Mouse (Mus musculus): ENCODE results near the gene Far2. TPM values are rescaled to one million over a fixed set of nuclear protein-coding genes. Genes with fewer than 3 reads are reported as not detected.
A peak's percentile ranks its signal among the peaks of the same experiment; 100 is the strongest.

The Far2 gene
- polyA plus RNA-seq, 1 experiment from 2014 or later = 1.6 TPM

DNA sequence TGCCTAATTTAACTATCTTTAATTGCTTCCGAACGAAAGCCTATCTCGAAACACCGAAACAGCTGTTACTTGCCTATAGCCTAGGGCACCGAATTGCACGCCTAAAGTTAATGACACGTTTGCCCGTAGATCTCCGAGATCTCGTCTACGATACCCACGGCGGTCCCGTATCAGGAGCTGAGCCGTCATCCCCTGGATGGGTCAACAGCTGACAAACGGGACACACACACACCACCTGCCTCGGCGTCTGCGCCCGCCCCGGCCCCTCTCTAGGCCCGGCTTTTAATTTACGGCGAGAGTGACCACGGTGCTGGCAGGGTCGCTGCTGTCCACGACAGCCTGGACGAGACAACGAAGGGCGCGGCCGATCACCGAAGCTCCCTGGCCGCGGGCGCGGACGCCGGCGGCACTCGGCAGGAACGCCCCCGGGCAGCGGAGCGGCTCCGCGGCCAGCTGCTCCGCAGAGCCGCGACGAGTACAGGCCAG lies 164.4 kb downstream of the Far2 start:
- Histone ChIP-seq H3K36me3 (no peaks in the 10 kb centered on the region; the same call in 1 of the 2 replicates), H3K4me1 (peaks cover 10% of the 10 kb centered on the region; the same call in 1 of the 2 replicates), H3K27me3 (ENCODE audit: insufficient read depth, poor library complexity, severe bottlenecking) (no peaks in the 10 kb centered on the region), H3K27ac (peak overlapping the region; percentile 97), H3K9me3 (no peaks in the 10 kb centered on the region), H3K4me3 (peak overlapping the region; percentile 82)
- 1% methylated on average over 51 of the region's 51 CpGs for WGBS
- DNase-seq (ENCODE audit: low spot score) = no peak

GRCm38 (mm10) chr6:148211897-148212680 lies 165.0 kb downstream of the Far2 start, which contains the start of gene Ergic2:
Ergic2 (minus strand) TSS chr6:148212374.
- WGBS = under 1% methylated on average over 61 of the region's 61 CpGs
- H3K36me3 ChIP-seq = no peaks in the 10 kb centered on the region; the same call in 1 of the 2 replicates
- peak; percentile 99 for DNase-seq (ENCODE audit: low spot score)
- H3K27me3 ChIP-seq (ENCODE audit: insufficient read depth, poor library complexity, severe bottlenecking) = no peaks in the 10 kb centered on the region
- H3K4me1 ChIP-seq = peaks cover 10% of the 10 kb centered on the region; the same call in 1 of the 2 replicates
- no peaks in the 10 kb centered on the region for H3K9me3 ChIP-seq
- peak within 1 kb of the TSS; percentile 97 for H3K27ac ChIP-seq
- peak within 1 kb of the TSS; percentile 82 for H3K4me3 ChIP-seq

DNA sequence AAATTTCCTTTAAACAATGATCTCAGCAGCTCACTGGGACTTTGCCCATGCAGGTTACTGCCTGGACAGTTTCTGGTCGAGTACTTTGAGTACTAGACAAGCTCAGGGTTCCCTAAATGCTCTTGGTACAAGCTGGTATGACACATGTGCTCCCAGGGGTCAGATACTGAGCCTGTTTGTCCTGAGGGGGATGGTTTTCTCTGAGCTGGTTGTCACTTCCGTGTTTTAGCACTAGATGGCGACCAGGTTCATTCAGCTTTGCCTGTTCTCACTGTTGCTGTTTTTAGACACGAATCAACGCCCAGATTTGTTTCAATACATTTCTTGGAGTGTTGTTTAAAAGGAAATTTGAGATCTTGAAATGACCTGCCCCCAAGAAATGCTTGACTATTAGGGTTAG lies 167.7 kb downstream of the Far2 start:
- H3K9me3 ChIP-seq = no peaks in the 10 kb centered on the region
- H3K4me3 ChIP-seq = no peak overlapping the region
- peaks cover 10% of the 10 kb centered on the region; the same call in 1 of the 2 replicates for H3K4me1 ChIP-seq
- DNase-seq (ENCODE audit: low spot score) = peak; percentile 80
- H3K36me3 ChIP-seq = no peaks in the 10 kb centered on the region; the same call in 1 of the 2 replicates
- 10% methylated on average over 5 of the region's 5 CpGs for WGBS
- H3K27me3 ChIP-seq (ENCODE audit: insufficient read depth, poor library complexity, severe bottlenecking) = no peaks in the 10 kb centered on the region
- no peak overlapping the region for H3K27ac ChIP-seq

DNA sequence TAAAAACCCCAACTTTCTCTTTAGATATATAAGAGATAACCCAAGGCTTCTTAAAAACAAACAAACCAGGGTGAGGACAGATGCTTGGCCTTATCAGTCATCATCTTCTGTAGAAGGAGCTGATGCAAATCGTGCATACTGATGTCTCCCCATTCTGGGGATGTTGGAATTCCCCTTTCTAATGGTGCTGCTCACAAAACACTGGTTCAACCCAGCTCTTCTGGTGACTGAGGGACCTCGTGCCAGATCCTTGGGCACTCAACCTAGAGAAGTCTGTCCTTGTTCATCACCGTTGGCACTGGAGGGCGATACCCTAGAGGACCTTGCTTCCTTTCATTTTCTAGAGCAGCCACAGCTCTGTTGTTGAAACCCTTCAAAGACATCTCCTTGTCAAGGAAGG lies 169.7 kb downstream of the Far2 start:
- Histone ChIP-seq H3K27ac (no peak overlapping the region), H3K36me3 (no peaks in the 10 kb centered on the region; the same call in 1 of the 2 replicates), H3K4me3 (no peak overlapping the region), H3K4me1 (peaks cover 10% of the 10 kb centered on the region; the same call in 1 of the 2 replicates), H3K9me3 (no peaks in the 10 kb centered on the region), H3K27me3 (ENCODE audit: insufficient read depth, poor library complexity, severe bottlenecking) (no peaks in the 10 kb centered on the region)
- DNase-seq (ENCODE audit: low spot score) = no peak
- WGBS = 86% methylated on average over 4 of the region's 4 CpGs

DNA sequence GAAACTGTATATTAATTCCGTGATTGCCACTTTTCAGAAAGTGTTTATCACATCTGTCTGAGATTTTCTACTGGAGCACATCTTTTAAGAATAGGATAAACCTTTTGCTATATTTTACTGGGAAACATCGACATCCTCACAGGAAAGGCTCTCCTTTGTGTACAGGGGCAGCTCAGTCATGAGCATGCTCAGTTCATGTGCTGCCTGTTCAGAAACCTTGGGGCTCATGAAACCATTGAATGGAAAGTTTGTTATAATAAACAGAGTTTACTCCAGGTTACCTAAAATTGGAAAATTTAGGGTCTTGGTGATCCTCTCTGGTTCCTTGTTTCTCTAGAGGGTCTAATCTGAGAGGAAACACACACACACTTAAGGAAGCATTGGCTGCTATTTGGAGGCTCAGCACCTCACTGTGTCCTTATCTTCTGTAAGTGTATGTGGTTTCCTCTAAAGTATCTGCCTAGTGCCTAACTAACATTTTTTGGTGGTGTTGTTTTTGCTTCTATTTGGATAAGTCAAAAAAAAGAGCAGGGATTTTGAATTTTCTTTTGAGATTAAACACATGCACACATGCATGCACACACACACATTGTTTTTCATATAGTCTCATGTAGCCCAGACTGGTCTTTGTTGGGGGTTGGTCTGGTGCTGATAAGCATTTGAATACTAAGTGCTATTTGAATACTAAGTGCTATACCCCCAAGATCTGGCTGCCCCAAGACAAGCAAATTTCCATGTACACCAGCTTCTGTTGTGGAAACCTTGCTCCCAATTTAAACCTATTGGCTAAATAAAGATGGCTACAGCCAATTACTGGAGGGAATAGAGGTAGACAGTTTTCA lies 171.4 kb downstream of the Far2 start:
- Histone ChIP-seq H3K9me3 (no peaks in the 10 kb centered on the region), H3K27ac (no peak overlapping the region), H3K4me3 (no peak overlapping the region), H3K4me1 (peaks cover 6% of the 10 kb centered on the region; the same call in 1 of the 2 replicates), H3K27me3 (ENCODE audit: insufficient read depth, poor library complexity, severe bottlenecking) (no peaks in the 10 kb centered on the region), H3K36me3 (no peaks in the 10 kb centered on the region; the same call in 1 of the 2 replicates)
- WGBS = 75% methylated on average over 2 of the region's 2 CpGs
- no peak for DNase-seq (ENCODE audit: low spot score)

- no peaks in the 10 kb centered on the region for H3K9me3 ChIP-seq
- no peaks in the 10 kb centered on the region for H3K27me3 ChIP-seq (ENCODE audit: insufficient read depth, poor library complexity, severe bottlenecking)
- H3K36me3 ChIP-seq = no peaks in the 10 kb centered on the region
- H3K4me3 ChIP-seq = no peak overlapping the region
- no peak overlapping the region for H3K27ac ChIP-seq
- no peak for DNase-seq (ENCODE audit: low spot score)
- 75% methylated on average over 2 of the region's 2 CpGs for WGBS
- H3K4me1 ChIP-seq = no peaks in the 10 kb centered on the region
Measured at GRCm38 (mm10) chr6:148222686-148223085, 175.6 kb downstream of the Far2 start.

- Histone ChIP-seq H3K27ac (no peak overlapping the region), H3K4me1 (0 out of 2 replicates have a peak, but pooled peaks cover 3% of the 10 kb centered on the region), H3K4me3 (no peak overlapping the region), H3K36me3 (no peaks in the 10 kb centered on the region), H3K27me3 (ENCODE audit: insufficient read depth, poor library complexity, severe bottlenecking) (no peaks in the 10 kb centered on the region), H3K9me3 (no peaks in the 10 kb centered on the region)
- no peak for DNase-seq (ENCODE audit: low spot score)
- WGBS = 61% methylated on average over 3 of the region's 3 CpGs
Measured at GRCm38 (mm10) chr6:148227542-148227941, 180.5 kb downstream of the Far2 start.

Other genes with a start within 250 kb of the Far2 start
- gene Ergic2, start 165.1 kb downstream of the Far2 start, polyA plus RNA-seq (2016; fragmentation: Nextera tagmentation; extraction: Ambion mirVana) = 173 and 189 TPM in 2 replicates

All from heart, embryonic 10.5 days (tissue).